Mouse (Mus musculus) myocyte (in vitro differentiated cells): ENCODE measurements around the gene Acr. TPM values are rescaled to one million over a fixed set of nuclear protein-coding genes. Genes with fewer than 3 reads are reported as not detected.

ENCODE experiments used
- H3K27me3 ChIP-seq: one replicate; pipeline ENCODE4 v1.6.1; 2011; ENCODE audit not compliant: control insufficient read depth, insufficient read depth, insufficient read length
- H3K36me3 ChIP-seq: one replicate; pipeline ENCODE4 v1.6.1; 2011; ENCODE audit not compliant: control insufficient read depth, insufficient read depth
- H3K4me2 ChIP-seq: one replicate; pipeline ENCODE4 v1.6.1; 2011; ENCODE audit warnings: low read depth, control low read depth
- H3K4me3 ChIP-seq: one replicate; pipeline ENCODE4 v1.5.1; 2011; ENCODE audit warnings: mild to moderate bottlenecking, control low read depth, moderate library complexity
- H3K79me2 ChIP-seq: one replicate; pipeline ENCODE4 v1.6.1; 2011; ENCODE audit not compliant: control insufficient read depth, insufficient read depth
- H3ac ChIP-seq: one replicate; pipeline ENCODE4 v1.6.1; 2011; ENCODE audit not compliant: control insufficient read depth, insufficient read length
- CEBPB ChIP-seq: IDR thresholded peaks from 2 replicates; pipeline ENCODE4 v1.6.1; 2011; ENCODE audit warnings: mild to moderate bottlenecking, moderate library complexity; ENCODE audit not compliant: poor library complexity, insufficient read depth, severe bottlenecking
- E2F4 ChIP-seq: IDR thresholded peaks from one replicate; pipeline ENCODE4 v1.6.1; 2011; ENCODE audit warnings: mild to moderate bottlenecking, control low read depth, moderate library complexity; ENCODE audit not compliant: insufficient read depth
- MAX ChIP-seq: IDR thresholded peaks from one replicate; pipeline ENCODE4 v1.6.1; 2011; ENCODE audit warnings: low read depth, mild to moderate bottlenecking, control low read depth
- MYOD1 ChIP-seq, 3 experiments: IDR thresholded peaks; one replicate each; pipeline ENCODE4 v1.6.1; 2011; ENCODE audit warnings: control low read depth in 2 of 3, low read depth in 2 of 3, mild to moderate bottlenecking in 2 of 3, moderate library complexity in 1 of 3; ENCODE audit not compliant: insufficient read length in 2 of 3, control insufficient read depth in 1 of 3
- MYOG ChIP-seq, 3 experiments: IDR thresholded peaks; one replicate each; pipeline ENCODE4 v1.6.1; 2011; ENCODE audit warnings: control low read depth in 2 of 3, low read depth in 2 of 3, mild to moderate bottlenecking in 2 of 3; ENCODE audit not compliant: insufficient read length in 2 of 3, control insufficient read depth in 1 of 3, insufficient read depth in 1 of 3
- POLR2A ChIP-seq: IDR thresholded peaks from one replicate; pipeline ENCODE4 v1.6.1; 2011; ENCODE audit warnings: low read depth, mild to moderate bottlenecking, control low read depth, moderate library complexity; ENCODE audit not compliant: insufficient read length
- POLR2AphosphoS2 ChIP-seq: IDR thresholded peaks from one replicate; pipeline ENCODE4 v1.6.1; 2011; ENCODE audit warnings: low read depth, control low read depth; ENCODE audit not compliant: insufficient read length
- REST ChIP-seq: IDR thresholded peaks from one replicate; pipeline ENCODE4 v1.6.1; 2011; ENCODE audit warnings: mild to moderate bottlenecking, control low read depth, moderate library complexity; ENCODE audit not compliant: insufficient read depth, insufficient read length
- SRF ChIP-seq: IDR thresholded peaks from one replicate; pipeline ENCODE4 v1.6.1; 2011; ENCODE audit warnings: low read depth; ENCODE audit not compliant: control insufficient read depth, insufficient read length
- TCF12 ChIP-seq: IDR thresholded peaks from one replicate; pipeline ENCODE4 v1.6.1; 2011; ENCODE audit warnings: mild to moderate bottlenecking, control low read depth; ENCODE audit not compliant: poor library complexity, insufficient read depth, severe bottlenecking
- TCF3 ChIP-seq: IDR thresholded peaks from one replicate; pipeline ENCODE4 v1.6.1; 2011; ENCODE audit warnings: low read depth, control low read depth; ENCODE audit not compliant: insufficient read length
- USF1 ChIP-seq: IDR thresholded peaks from one replicate; pipeline ENCODE4 v1.6.1; 2011; ENCODE audit warnings: low read depth, mild to moderate bottlenecking, control low read depth, moderate library complexity
- polyA plus RNA-seq: library from polyadenylated mRNA; unstranded; fragments of >200 nt; fragmentation: generic; extraction: Trizol; gene quantifications from one replicate; pipeline ENCODE4 v1.2.1, GENCODE M21; 2012; ENCODE audit warnings: missing spikeins

Gene Acr
- polyA plus RNA-seq, 1 experiment, result not detected

DNA sequence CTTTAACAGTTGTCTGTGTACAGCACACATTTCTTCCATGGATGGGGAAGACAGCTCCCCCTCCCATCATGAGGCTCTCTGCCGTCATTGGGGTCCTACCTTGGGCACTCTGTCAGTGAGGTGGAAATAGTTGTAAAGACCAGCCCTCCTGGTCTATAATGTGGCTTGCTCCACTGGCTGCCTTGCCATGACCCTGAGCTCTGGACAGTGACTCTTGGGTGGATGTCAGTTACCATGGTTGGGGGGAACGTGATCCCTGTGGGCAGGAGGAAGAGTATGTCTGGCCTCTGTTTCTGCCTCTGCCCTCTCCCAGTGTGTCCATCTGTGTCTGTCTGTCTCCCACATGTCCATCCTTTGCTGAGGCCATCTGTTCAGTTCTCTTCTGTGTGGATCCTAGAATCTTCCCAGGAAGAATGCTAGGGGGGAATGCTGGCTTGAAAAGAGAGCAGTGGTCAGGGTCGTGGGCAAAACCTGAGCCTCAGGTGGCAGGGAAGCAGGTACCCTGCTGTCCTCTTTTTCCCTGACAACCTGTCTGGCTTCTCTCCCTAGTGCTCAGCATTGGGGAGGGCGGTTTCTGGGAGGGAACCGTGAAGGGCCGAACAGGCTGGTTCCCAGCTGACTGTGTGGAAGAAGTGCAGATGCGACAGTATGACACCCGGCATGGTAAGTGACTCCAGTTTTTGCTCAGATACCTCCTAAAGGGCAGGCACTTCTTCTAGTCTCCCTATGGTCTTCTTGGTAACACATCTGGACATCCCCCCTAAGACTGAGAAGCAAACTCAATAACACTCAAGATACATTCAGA is 43.3 kb upstream of the Acr start:
- H3K27me3 ChIP-seq, result peaks cover 31% of the 10 kb centered on the region
- peak overlapping the region; percentile 12 for H3K4me2 ChIP-seq
- H3K4me3 ChIP-seq, result no peak overlapping the region

GRCm38 (mm10) chr15:89525464-89525863 is 42.7 kb upstream of the Acr start:
- TF ChIP-seq E2F4, result no peak
- no peak for TF ChIP-seq USF1
- no peak for TF ChIP-seq MYOD1 (IDR thresholded peaks at IDR 0.05; ENCODE audit: control insufficient read depth in 1 of 3, insufficient read length in 2 of 3, low read depth in 2 of 3)
- no peak for TF ChIP-seq TCF3
- TF ChIP-seq POLR2AphosphoS2, result no peak
- no peak for TF ChIP-seq POLR2A
- H3K36me3 ChIP-seq, result no peaks in the 10 kb centered on the region
- peaks cover 31% of the 10 kb centered on the region for H3K27me3 ChIP-seq

More for the DNA sequence above, 43.3 kb upstream of the Acr start:
- H3ac ChIP-seq, result no peak overlapping the region
- TF ChIP-seq POLR2A, result no peak
- TF ChIP-seq MYOD1 (IDR thresholded peaks at IDR 0.05; ENCODE audit: control insufficient read depth in 1 of 3, insufficient read length in 2 of 3, low read depth in 2 of 3), result peak in 1 of 3 experiments; percentile 20
- no peaks in the 10 kb centered on the region for H3K79me2 ChIP-seq
- no peaks in the 10 kb centered on the region for H3K36me3 ChIP-seq

DNA sequence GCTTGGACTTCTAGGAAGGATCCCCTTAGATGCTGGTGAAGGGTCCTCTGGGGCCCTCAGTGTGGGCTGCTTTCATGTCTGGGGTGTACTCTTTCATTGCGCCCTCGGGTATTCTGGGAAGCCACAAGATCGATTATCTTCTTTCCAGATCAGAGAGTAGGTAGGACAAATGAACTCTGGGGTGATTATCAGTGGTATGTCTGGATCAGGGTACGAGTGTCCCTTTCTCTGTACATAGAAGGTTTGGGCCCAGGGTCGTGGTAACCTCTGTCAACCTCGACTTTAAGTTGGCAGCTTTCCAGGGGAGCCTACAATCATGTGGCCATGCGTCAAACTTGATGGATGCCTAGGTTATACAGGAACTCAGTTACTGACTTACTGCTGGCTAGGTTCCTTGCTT is 42.2 kb upstream of the Acr start:
- peaks cover 31% of the 10 kb centered on the region for H3K27me3 ChIP-seq
- no peaks in the 10 kb centered on the region for H3K79me2 ChIP-seq
- TF ChIP-seq CEBPB (no peak), E2F4 (no peak), POLR2A (no peak), REST (no peak), POLR2AphosphoS2 (no peak), MYOG (IDR thresholded peaks at IDR 0.05; ENCODE audit: control insufficient read depth in 1 of 3, insufficient read depth in 1 of 3, insufficient read length in 2 of 3, low read depth in 2 of 3) (no peak), SRF (no peak), TCF3 (no peak), TCF12 (no peak), MAX (no peak), USF1 (no peak), MYOD1 (IDR thresholded peaks at IDR 0.05; ENCODE audit: control insufficient read depth in 1 of 3, insufficient read length in 2 of 3, low read depth in 2 of 3) (no peak)
- no peak overlapping the region for H3K4me2 ChIP-seq
- H3K4me3 ChIP-seq, result no peak overlapping the region
- H3K36me3 ChIP-seq, result no peaks in the 10 kb centered on the region
- no peak overlapping the region for H3ac ChIP-seq

More at GRCm38 (mm10) chr15:89525464-89525863, 42.7 kb upstream of the Acr start:
- no peak overlapping the region for H3ac ChIP-seq
- no peak overlapping the region for H3K4me3 ChIP-seq
- no peaks in the 10 kb centered on the region for H3K79me2 ChIP-seq
- no peak overlapping the region for H3K4me2 ChIP-seq

- peaks cover 31% of the 10 kb centered on the region for H3K27me3 ChIP-seq
- no peaks in the 10 kb centered on the region for H3K79me2 ChIP-seq
- no peak overlapping the region for H3K4me3 ChIP-seq
- no peak overlapping the region for H3ac ChIP-seq
- no peak overlapping the region for H3K4me2 ChIP-seq
- TF ChIP-seq USF1, result no peak
- no peak for TF ChIP-seq TCF3
- TF ChIP-seq MAX, result no peak
- TF ChIP-seq MYOD1 (IDR thresholded peaks at IDR 0.05; ENCODE audit: control insufficient read depth in 1 of 3, insufficient read length in 2 of 3, low read depth in 2 of 3), result no peak
- no peak for TF ChIP-seq SRF
- no peak for TF ChIP-seq E2F4
- no peak for TF ChIP-seq REST
- TF ChIP-seq POLR2AphosphoS2, result no peak
- no peak for TF ChIP-seq MYOG (IDR thresholded peaks at IDR 0.05; ENCODE audit: control insufficient read depth in 1 of 3, insufficient read depth in 1 of 3, insufficient read length in 2 of 3, low read depth in 2 of 3)
- TF ChIP-seq TCF12, result no peak
- TF ChIP-seq CEBPB, result no peak
- no peak for TF ChIP-seq POLR2A
- H3K36me3 ChIP-seq, result no peaks in the 10 kb centered on the region
Observed at GRCm38 (mm10) chr15:89526776-89527325, 41.3 kb upstream of the Acr start.

GRCm38 (mm10) chr15:89527466-89527865 is 40.7 kb upstream of the Acr start:
- peaks cover 30% of the 10 kb centered on the region for H3K27me3 ChIP-seq
- H3K4me2 ChIP-seq, result no peak overlapping the region
- H3K36me3 ChIP-seq, result no peaks in the 10 kb centered on the region
- no peak overlapping the region for H3K4me3 ChIP-seq
- no peak for TF ChIP-seq MYOD1 (IDR thresholded peaks at IDR 0.05; ENCODE audit: control insufficient read depth in 1 of 3, insufficient read length in 2 of 3, low read depth in 2 of 3)
- no peak for TF ChIP-seq MAX
- no peak for TF ChIP-seq TCF12
- TF ChIP-seq USF1, result no peak
- TF ChIP-seq E2F4, result no peak
- TF ChIP-seq TCF3, result no peak
- TF ChIP-seq CEBPB, result no peak
- TF ChIP-seq MYOG (IDR thresholded peaks at IDR 0.05; ENCODE audit: control insufficient read depth in 1 of 3, insufficient read depth in 1 of 3, insufficient read length in 2 of 3, low read depth in 2 of 3), result no peak
- H3ac ChIP-seq, result no peak overlapping the region
- H3K79me2 ChIP-seq, result no peaks in the 10 kb centered on the region
